Mouse (Mus musculus) spleen, postnatal 10 days (tissue): ENCODE measurements around the gene E130114P18Rik.

Source experiments
- DNase-seq, 2 experiments: peaks; one replicate each; pipeline ENCODE4 v3.0.0; 2021 to 2022; ENCODE audit warnings: low spot score in 2 of 2

E130114P18Rik gene

DNA sequence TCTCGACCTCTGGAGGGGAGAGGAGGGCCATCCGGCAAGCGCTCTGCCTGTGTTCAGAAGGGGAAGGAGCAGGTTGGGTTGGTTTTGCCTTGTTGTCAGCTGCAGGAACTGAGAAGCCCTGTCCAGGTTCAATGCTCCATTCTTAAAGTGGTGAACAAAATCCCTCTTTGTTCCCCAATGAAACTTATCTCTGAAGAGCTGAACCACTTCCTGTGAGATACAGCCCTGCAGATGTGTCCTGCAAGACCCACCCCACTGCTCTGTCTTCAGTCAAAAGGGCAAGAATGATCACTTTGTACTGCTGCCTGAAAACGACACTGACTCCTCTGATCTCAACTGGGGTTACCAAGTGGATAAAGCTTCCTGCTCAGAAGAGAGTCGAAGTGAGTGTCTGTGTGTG lies 233.9 kb downstream of the E130114P18Rik start:
- DNase-seq, result no peak

GRCm38 (mm10) chr4:97532072-97532471 lies 245.8 kb downstream of the E130114P18Rik start:
- DNase-seq, result no peak

- no peak for DNase-seq
Measured at GRCm38 (mm10) chr4:97528517-97528916, 249.4 kb downstream of the E130114P18Rik start.
